Mouse (Mus musculus) megakaryocyte, embryonic 14.5 days (primary cell): ENCODE results near the gene Endou.

Experiments used
- FLI1 ChIP-seq: IDR thresholded peaks from 2 replicates; pipeline ENCODE4 v1.6.1; 2012; ENCODE audit warnings: low read length, inconsistent platforms, mixed read lengths
- GATA1 ChIP-seq: IDR thresholded peaks from 3 replicates; pipeline ENCODE4 v1.6.1; 2012; ENCODE audit warnings: mixed read lengths, low read length, inconsistent platforms, borderline replicate concordance

- TF ChIP-seq FLI1 (no peak), GATA1 (no peak)
These were observed 35.6 kb upstream of the Endou start for GRCm38 (mm10) chr15:97766594-97767279.
